Mouse (Mus musculus) monocyte, adult 2 months (primary cell): ENCODE measurements around the gene Srp54b.
"Not testable (repeated sequence)": the region's sequence is repeated elsewhere in the genome, so short reads cannot be mapped to it uniquely, and the experiment has no call there.

Source experiments
- DNase-seq, 2 experiments: peaks; one replicate each; pipeline ENCODE4 v3.0.0; 2022; ENCODE audit warnings: low spot score in 2 of 2, low read depth in 1 of 2

Srp54b gene

DNA sequence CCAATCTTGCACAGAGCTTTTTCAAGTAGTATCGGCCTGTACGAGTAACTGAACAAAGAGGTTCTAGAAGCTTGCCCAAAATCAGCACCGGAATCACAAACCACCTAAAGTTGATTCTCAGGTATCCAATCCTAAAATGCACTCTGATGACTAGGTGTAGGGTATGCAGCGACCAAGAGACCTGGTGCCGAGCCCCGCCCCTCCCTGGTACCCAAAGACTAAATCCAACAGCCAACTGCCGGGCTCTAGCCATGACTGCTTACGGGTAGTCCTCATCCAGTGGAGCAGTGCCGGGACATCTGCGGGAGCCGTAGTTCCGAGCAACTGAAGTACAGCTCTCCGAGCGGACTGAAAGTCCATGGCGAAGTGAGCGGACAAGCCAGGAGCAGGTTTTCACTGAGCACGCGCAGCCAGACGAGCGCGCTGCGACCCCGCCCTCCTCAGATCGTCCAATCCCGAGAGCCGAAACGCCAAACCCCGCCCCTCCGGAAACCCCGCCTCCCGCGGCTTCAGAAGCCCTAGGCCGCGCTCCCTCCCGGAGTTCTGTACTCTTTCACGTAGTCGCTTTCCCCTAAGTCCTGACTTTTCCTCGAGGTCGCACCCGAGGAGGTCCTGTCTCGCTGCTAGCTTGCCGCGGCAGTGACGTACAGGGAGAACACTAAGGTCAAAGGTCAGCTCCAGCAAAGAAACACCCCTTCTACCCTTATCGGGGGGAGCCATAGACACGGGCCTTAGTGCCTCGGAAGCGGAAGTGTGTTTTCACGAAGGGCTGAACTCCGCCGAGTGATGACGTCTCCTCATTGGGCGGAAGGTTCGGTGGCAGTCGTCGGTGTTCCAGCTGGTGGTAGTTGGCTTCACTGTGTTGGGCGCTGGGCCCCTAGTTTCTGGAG lies at the start of gene Srp54b:
Gene Srp54b (plus strand): TSS at position 546 of the 890 bp plus-strand sequence.
- DNase-seq: not testable (repeated sequence)

DNA sequence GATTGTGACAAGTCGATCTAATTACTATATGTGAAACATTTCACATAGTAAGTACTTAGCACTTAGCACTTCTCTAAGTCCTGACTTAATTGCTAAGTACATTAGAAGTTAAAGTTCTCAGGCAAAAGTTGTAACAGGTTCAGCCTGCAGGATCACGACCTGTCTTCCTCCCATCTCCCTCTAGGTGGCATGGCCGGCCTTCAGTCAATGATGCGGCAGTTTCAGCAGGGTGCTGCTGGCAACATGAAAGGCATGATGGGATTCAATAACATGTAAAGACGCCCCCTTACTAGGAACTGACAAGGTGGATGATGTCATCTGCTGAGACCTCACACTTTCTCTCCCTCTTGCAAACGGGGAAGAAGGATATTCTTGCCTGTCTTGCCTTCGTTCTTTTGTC lies 42.3 kb upstream of the Srp54b start:
- DNase-seq: not testable (repeated sequence)

DNA sequence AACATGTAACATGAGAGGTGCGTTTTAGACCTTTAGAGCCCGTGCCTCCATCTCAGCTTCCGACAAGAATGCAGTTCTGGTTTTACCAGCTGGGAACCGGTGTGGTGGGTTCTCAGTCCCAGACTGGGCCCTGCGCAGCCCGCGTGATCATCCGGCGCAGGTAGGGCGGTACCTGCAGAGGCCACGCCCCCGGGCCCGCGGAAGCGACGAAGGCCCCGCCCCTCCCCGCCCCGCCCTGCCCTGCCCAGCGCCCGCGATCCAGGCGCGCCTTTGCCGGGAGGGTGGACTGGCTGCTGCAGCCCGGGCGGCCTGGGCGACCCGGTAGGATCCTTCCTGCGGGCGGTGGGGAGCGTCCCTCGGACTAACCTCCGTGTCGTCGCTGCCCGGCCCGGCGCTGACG lies 30.7 kb upstream of the Srp54b start, which contains the start of gene Fam177a:
Gene Fam177a (plus strand): TSS at position 228 of the 400 bp plus-strand sequence.
- DNase-seq: not testable (repeated sequence)

DNA sequence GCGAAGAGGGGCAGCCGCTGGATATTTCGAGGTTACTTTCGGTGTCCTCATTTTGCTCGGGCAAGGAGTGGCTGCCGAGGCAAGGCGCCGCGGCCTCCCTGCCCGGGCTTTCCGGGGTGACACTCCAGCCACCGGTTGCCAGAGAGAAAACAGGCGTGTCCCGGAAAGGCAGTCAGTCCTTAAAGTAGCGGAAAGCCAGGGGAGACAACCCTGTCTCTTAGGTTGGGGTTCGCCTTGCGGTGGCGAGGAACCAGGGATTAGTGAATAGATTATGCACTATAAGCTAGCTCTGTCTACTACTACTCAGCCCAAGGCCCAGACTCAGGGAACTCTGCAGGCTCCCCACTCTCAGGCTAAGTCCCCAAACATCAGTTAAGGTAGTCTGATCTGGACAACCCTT lies 30.2 kb upstream of the Srp54b start:
- DNase-seq: not testable (repeated sequence)

DNA sequence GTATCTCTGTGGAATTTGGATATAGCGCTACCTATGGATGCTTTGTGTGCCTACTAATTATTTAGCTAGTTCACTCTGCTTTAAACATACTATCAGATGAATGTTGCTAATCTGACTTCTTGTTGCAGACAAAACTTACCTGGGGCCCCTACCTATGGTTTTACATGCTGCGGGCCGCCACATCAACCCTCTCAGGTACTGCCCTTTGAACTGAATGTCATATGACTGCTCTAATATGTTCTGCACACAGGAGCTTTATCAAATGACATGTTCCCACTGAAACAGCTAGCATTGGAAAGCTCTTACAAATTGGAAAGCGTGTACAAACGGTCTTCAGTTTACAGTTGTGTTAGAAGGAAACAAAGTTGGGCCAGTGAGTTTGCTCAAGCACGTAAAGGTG lies 19.4 kb upstream of the Srp54b start:
- DNase-seq: not testable (repeated sequence)

DNA sequence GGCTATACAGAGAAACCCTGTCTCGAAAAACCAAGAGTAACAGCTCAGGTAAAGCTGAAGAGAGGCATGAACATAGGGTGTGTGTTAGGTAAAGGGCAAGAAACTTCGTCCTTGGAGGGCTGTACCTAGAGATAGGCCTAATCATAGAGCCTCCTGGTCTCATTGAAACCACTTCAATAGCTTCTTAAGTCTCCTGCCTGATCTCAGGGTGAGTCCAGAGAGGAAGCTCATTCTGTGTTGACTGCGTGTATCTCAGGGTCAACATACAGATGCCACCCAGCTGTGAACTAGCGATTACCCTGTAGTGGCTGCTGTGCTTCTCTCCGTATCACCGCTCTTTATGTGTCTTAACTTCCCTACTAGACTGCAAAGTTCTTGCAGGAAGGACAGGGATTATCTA lies 17.0 kb upstream of the Srp54b start:
- not testable (repeated sequence) for DNase-seq

DNA sequence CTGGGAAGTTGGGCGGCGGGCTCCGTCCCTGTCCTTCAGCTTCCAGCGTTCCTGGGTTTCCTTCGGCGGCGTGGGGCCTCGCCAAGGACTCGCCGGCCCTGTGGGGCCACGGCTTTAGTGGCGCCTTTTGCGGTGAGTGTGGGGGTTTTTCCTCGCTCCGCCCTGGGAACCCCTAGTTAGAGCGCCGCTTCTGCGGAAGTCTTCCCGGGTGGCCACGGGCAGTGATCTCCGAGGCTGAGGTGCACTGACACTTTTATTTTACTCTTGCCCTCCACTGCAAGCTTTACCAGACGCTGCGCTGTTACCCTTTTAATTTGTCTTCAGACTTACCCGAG lies 512 bp downstream of the Srp54b start:
- not testable (repeated sequence) for DNase-seq

DNA sequence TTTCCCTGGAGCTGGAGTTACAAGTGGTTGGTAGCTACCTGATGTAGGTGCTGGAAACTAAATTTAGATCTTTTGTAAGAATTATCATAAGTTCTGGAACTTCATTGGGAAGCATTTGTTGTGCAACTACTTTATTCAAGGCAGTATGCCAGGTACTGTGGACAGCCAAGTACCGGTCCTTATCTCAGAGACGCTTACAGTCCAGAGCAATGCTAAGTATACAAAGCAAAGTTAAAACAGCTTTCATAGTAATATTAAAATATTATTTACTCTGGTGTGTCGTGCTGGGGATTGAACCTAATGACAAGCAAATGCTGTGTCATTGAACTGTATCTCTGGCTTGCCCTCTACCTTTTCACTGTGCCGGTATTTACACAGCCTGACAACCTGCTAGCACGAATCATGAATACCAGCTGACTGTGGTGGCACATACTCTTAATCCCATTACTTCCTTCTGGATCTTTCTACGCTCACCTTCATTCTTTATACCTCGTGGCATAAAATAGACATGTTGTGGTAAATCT lies 12.2 kb downstream of the Srp54b start:
- DNase-seq: not testable (repeated sequence)

DNA sequence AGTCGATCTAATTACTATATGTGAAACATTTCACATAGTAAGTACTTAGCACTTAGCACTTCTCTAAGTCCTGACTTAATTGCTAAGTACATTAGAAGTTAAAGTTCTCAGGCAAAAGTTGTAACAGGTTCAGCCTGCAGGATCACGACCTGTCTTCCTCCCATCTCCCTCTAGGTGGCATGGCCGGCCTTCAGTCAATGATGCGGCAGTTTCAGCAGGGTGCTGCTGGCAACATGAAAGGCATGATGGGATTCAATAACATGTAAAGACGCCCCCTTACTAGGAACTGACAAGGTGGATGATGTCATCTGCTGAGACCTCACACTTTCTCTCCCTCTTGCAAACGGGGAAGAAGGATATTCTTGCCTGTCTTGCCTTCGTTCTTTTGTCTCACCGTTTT lies 32.8 kb downstream of the Srp54b start:
- DNase-seq: not testable (repeated sequence)

DNA sequence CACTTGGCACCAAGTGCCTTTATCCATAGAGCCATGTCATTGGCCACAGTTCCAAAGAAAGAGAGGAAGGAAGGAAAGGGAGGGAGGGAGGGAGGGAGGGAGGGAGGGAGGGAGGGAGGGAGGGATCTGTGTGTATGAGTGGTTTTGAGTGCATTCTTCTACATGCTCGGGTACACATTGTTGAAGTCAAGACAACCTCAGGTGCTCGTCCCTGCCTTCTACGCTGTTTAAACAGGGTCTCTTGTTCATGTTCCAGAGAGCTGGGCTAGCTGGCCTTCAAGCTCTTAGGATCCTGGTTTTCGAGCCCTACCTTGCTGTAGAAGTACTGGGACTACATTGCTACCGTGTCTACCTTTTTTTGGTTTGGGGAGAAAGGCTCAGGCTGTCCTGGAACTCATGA lies 34.2 kb downstream of the Srp54b start:
- DNase-seq: not testable (repeated sequence)

DNA sequence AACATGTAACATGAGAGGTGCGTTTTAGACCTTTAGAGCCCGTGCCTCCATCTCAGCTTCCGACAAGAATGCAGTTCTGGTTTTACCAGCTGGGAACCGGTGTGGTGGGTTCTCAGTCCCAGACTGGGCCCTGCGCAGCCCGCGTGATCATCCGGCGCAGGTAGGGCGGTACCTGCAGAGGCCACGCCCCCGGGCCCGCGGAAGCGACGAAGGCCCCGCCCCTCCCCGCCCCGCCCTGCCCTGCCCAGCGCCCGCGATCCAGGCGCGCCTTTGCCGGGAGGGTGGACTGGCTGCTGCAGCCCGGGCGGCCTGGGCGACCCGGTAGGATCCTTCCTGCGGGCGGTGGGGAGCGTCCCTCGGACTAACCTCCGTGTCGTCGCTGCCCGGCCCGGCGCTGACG lies 44.4 kb downstream of the Srp54b start, which contains the start of gene 1700047I17Rik2:
Gene 1700047I17Rik2 (plus strand): TSS at position 287 of the 400 bp plus-strand sequence.
- not testable (repeated sequence) for DNase-seq

DNA sequence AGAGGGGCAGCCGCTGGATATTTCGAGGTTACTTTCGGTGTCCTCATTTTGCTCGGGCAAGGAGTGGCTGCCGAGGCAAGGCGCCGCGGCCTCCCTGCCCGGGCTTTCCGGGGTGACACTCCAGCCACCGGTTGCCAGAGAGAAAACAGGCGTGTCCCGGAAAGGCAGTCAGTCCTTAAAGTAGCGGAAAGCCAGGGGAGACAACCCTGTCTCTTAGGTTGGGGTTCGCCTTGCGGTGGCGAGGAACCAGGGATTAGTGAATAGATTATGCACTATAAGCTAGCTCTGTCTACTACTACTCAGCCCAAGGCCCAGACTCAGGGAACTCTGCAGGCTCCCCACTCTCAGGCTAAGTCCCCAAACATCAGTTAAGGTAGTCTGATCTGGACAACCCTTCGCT lies 44.9 kb downstream of the Srp54b start:
- not testable (repeated sequence) for DNase-seq

DNA sequence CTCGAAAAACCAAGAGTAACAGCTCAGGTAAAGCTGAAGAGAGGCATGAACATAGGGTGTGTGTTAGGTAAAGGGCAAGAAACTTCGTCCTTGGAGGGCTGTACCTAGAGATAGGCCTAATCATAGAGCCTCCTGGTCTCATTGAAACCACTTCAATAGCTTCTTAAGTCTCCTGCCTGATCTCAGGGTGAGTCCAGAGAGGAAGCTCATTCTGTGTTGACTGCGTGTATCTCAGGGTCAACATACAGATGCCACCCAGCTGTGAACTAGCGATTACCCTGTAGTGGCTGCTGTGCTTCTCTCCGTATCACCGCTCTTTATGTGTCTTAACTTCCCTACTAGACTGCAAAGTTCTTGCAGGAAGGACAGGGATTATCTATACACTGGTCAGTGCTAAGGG lies 58.0 kb downstream of the Srp54b start:
- DNase-seq: not testable (repeated sequence)

DNA sequence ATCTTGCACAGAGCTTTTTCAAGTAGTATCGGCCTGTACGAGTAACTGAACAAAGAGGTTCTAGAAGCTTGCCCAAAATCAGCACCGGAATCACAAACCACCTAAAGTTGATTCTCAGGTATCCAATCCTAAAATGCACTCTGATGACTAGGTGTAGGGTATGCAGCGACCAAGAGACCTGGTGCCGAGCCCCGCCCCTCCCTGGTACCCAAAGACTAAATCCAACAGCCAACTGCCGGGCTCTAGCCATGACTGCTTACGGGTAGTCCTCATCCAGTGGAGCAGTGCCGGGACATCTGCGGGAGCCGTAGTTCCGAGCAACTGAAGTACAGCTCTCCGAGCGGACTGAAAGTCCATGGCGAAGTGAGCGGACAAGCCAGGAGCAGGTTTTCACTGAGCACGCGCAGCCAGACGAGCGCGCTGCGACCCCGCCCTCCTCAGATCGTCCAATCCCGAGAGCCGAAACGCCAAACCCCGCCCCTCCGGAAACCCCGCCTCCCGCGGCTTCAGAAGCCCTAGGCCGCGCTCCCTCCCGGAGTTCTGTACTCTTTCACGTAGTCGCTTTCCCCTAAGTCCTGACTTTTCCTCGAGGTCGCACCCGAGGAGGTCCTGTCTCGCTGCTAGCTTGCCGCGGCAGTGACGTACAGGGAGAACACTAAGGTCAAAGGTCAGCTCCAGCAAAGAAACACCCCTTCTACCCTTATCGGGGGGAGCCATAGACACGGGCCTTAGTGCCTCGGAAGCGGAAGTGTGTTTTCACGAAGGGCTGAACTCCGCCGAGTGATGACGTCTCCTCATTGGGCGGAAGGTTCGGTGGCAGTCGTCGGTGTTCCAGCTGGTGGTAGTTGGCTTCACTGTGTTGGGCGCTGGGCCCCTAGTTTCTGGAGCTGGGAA lies 75.0 kb downstream of the Srp54b start, which contains the start of gene Srp54c:
Gene Srp54c (plus strand): TSS at position 543 of the 894 bp plus-strand sequence.
- not testable (repeated sequence) for DNase-seq

DNA sequence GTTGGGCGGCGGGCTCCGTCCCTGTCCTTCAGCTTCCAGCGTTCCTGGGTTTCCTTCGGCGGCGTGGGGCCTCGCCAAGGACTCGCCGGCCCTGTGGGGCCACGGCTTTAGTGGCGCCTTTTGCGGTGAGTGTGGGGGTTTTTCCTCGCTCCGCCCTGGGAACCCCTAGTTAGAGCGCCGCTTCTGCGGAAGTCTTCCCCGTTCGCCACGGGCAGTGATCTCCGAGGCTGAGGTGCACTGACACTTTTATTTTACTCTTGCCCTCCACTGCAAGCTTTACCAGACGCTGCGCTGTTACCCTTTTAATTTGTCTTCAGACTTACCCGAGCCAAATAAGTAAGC lies 75.6 kb downstream of the Srp54b start:
- peak in 1 of 2 experiments; percentile 1 for DNase-seq
